Mouse (Mus musculus): ENCODE results near the gene Plekhg6. TPM values are rescaled to one million over a fixed set of nuclear protein-coding genes. Genes with fewer than 3 reads are reported as not detected.

The Plekhg6 gene
- total and polyA plus RNA-seq, 2 experiments, result 3.0 to 5.9 TPM

GRCm38 (mm10) chr6:125382024-125382423 lies 1.4 kb upstream of the Plekhg6 start:
- Histone ChIP-seq H3K4me1 (ENCODE audit: control insufficient read depth, insufficient read depth, low read length) (peaks cover 17% of the 10 kb centered on the region), H3K36me3 (ENCODE audit: control insufficient read depth, insufficient read depth, low read length) (peaks cover under 1% of the 10 kb centered on the region; the same call in 1 of the 2 replicates), H3K27ac (replicated peaks; ENCODE audit: insufficient read depth, low read depth, low read length) (no peak overlapping the region), H3K79me2 (ENCODE audit: control insufficient read depth, insufficient read depth, low read length) (no peaks in the 10 kb centered on the region), H3K9ac (ENCODE audit: low read depth, low read length) (no peak overlapping the region), H3K4me3 (ENCODE audit: insufficient read depth, low read depth, low read length) (no peak overlapping the region), H3K27me3 (ENCODE audit: control insufficient read depth, insufficient read depth, low read length) (no peaks in the 10 kb centered on the region)
- no peak for DNase-seq (ENCODE audit: extremely low read depth, low read depth, low spot score)
- WGBS, result 87% methylated on average over 2 of the region's 2 CpGs
- no peak for TF ChIP-seq CTCF (IDR thresholded peaks at IDR 0.05; ENCODE audit: low read depth, low read length)
- no peak for TF ChIP-seq POLR2A (IDR thresholded peaks at IDR 0.05; ENCODE audit: extremely low read depth, insufficient read depth, low read length)

GRCm38 (mm10) chr6:125379781-125380180 lies 812 bp downstream of the Plekhg6 start:
- Histone ChIP-seq H3K9ac (ENCODE audit: low read depth, low read length) (peak overlapping the region; percentile 85), H3K27ac (replicated peaks; ENCODE audit: insufficient read depth, low read depth, low read length) (peak overlapping the region; percentile 95), H3K79me2 (ENCODE audit: control insufficient read depth, insufficient read depth, low read length) (no peaks in the 10 kb centered on the region), H3K4me3 (ENCODE audit: insufficient read depth, low read depth, low read length) (peak overlapping the region; percentile 83), H3K36me3 (ENCODE audit: control insufficient read depth, insufficient read depth, low read length) (peaks cover 3% of the 10 kb centered on the region; the same call in 1 of the 2 replicates), H3K4me1 (ENCODE audit: control insufficient read depth, insufficient read depth, low read length) (peaks cover 17% of the 10 kb centered on the region), H3K27me3 (ENCODE audit: control insufficient read depth, insufficient read depth, low read length) (no peaks in the 10 kb centered on the region)
- 23% methylated on average over 8 of the region's 9 CpGs for WGBS
- TF ChIP-seq POLR2A (IDR thresholded peaks at IDR 0.05; ENCODE audit: extremely low read depth, insufficient read depth, low read length) (no peak), CTCF (IDR thresholded peaks at IDR 0.05; ENCODE audit: low read depth, low read length) (no peak)
- no peak for DNase-seq (ENCODE audit: extremely low read depth, low read depth, low spot score)

- no peak overlapping the region for H3K4me3 ChIP-seq (ENCODE audit: insufficient read depth, low read depth, low read length)
- no peaks in the 10 kb centered on the region for H3K79me2 ChIP-seq (ENCODE audit: control insufficient read depth, insufficient read depth, low read length)
- peak overlapping the region; percentile 26; the same call in 1 of the 2 replicates for H3K9ac ChIP-seq (ENCODE audit: low read depth, low read length)
- DNase-seq (ENCODE audit: extremely low read depth, low read depth, low spot score), result no peak
- peaks cover 9% of the 10 kb centered on the region; the same call in 1 of the 2 replicates for H3K36me3 ChIP-seq (ENCODE audit: control insufficient read depth, insufficient read depth, low read length)
- no peaks in the 10 kb centered on the region for H3K27me3 ChIP-seq (ENCODE audit: control insufficient read depth, insufficient read depth, low read length)
- whole genome bisulfite sequencing, result 72% methylated on average over 6 of the region's 6 CpGs
- peaks cover 17% of the 10 kb centered on the region for H3K4me1 ChIP-seq (ENCODE audit: control insufficient read depth, insufficient read depth, low read length)
- peak overlapping the region; percentile 22 for H3K27ac ChIP-seq (replicated peaks; ENCODE audit: insufficient read depth, low read depth, low read length)
- TF ChIP-seq CTCF (IDR thresholded peaks at IDR 0.05; ENCODE audit: low read depth, low read length), result no peak
These were observed 2.0 kb downstream of the Plekhg6 start for GRCm38 (mm10) chr6:125378621-125379020.

GRCm38 (mm10) chr6:125377582-125378451 lies 2.8 kb downstream of the Plekhg6 start:
- Histone ChIP-seq H3K9ac (ENCODE audit: low read depth, low read length) (no peak overlapping the region), H3K27ac (replicated peaks; ENCODE audit: insufficient read depth, low read depth, low read length) (peak overlapping the region; percentile 22; the same call in 1 of the 2 replicates), H3K36me3 (ENCODE audit: control insufficient read depth, insufficient read depth, low read length) (peaks cover 10% of the 10 kb centered on the region; the same call in 1 of the 2 replicates), H3K4me3 (ENCODE audit: insufficient read depth, low read depth, low read length) (no peak overlapping the region), H3K27me3 (ENCODE audit: control insufficient read depth, insufficient read depth, low read length) (no peaks in the 10 kb centered on the region), H3K4me1 (ENCODE audit: control insufficient read depth, insufficient read depth, low read length) (peaks cover 17% of the 10 kb centered on the region), H3K79me2 (ENCODE audit: control insufficient read depth, insufficient read depth, low read length) (no peaks in the 10 kb centered on the region)
- 59% methylated on average over 16 of the region's 16 CpGs for WGBS
- TF ChIP-seq CTCF (IDR thresholded peaks at IDR 0.05; ENCODE audit: low read depth, low read length), result no peak
- TF ChIP-seq POLR2A (IDR thresholded peaks at IDR 0.05; ENCODE audit: extremely low read depth, insufficient read depth, low read length), result no peak
- DNase-seq (ENCODE audit: extremely low read depth, low read depth, low spot score), result peak; percentile 79

- Histone ChIP-seq H3K9ac (ENCODE audit: low read depth, low read length) (no peak overlapping the region), H3K36me3 (ENCODE audit: control insufficient read depth, insufficient read depth, low read length) (peaks cover 10% of the 10 kb centered on the region; the same call in 1 of the 2 replicates), H3K4me3 (ENCODE audit: insufficient read depth, low read depth, low read length) (no peak overlapping the region), H3K79me2 (ENCODE audit: control insufficient read depth, insufficient read depth, low read length) (no peaks in the 10 kb centered on the region), H3K27ac (replicated peaks; ENCODE audit: insufficient read depth, low read depth, low read length) (no peak overlapping the region), H3K4me1 (ENCODE audit: control insufficient read depth, insufficient read depth, low read length) (peaks cover 17% of the 10 kb centered on the region), H3K27me3 (ENCODE audit: control insufficient read depth, insufficient read depth, low read length) (no peaks in the 10 kb centered on the region)
- 89% methylated on average over 6 of the region's 6 CpGs for WGBS
- TF ChIP-seq POLR2A (IDR thresholded peaks at IDR 0.05; ENCODE audit: extremely low read depth, insufficient read depth, low read length) (no peak), CTCF (IDR thresholded peaks at IDR 0.05; ENCODE audit: low read depth, low read length) (no peak)
- no peak for DNase-seq (ENCODE audit: extremely low read depth, low read depth, low spot score)
These were observed 3.6 kb downstream of the Plekhg6 start for GRCm38 (mm10) chr6:125377042-125377441.
